Mouse (Mus musculus) limb, embryonic 12.5 days (tissue): Measurements from ENCODE around the gene Celsr1. TPM values are rescaled to one million over a fixed set of nuclear protein-coding genes. Genes with fewer than 3 reads are reported as not detected.
A peak's percentile ranks its signal among the peaks of the same experiment; 100 is the strongest.

Source experiments
- ATAC-seq: fragments of 200-750 bp; cut with Nextera tagmentation; 2 replicates; pipeline ENCODE4 v1.8.0; 2017; ENCODE audit warnings: low read depth, moderate TSS enrichment; ENCODE audit not compliant: insufficient number of reproducible peaks, insufficient read depth, low FRiP score, low TSS enrichment
- H3K27ac ChIP-seq: fragments of 300-500 bp; sonication (generic); 2 replicates; pipeline ENCODE4 v1.5.1; 2016; ENCODE audit warnings: mild to moderate bottlenecking, moderate library complexity
- H3K27me3 ChIP-seq: fragments of 300-500 bp; sonication (generic); 2 replicates; pipeline ENCODE4 v1.6.1; 2016; ENCODE audit warnings: mild to moderate bottlenecking, moderate library complexity
- H3K36me3 ChIP-seq: fragments of 300-500 bp; sonication (generic); 2 replicates; pipeline ENCODE4 v1.6.1; 2016; ENCODE audit warnings: mild to moderate bottlenecking, moderate library complexity
- H3K4me1 ChIP-seq: fragments of 300-500 bp; sonication (generic); replicated peaks from 2 replicates; pipeline ENCODE4 v1.6.1; 2016
- H3K4me2 ChIP-seq: fragments of 300-500 bp; sonication (generic); 2 replicates; pipeline ENCODE4 v1.6.1; 2016; ENCODE audit warnings: mild to moderate bottlenecking, moderate library complexity
- H3K4me3 ChIP-seq: fragments of 300-500 bp; sonication (generic); replicated peaks from 2 replicates; pipeline ENCODE4 v1.5.1; 2016; ENCODE audit warnings: mild to moderate bottlenecking
- H3K9ac ChIP-seq: fragments of 300-500 bp; sonication (generic); replicated peaks from 2 replicates; pipeline ENCODE4 v1.6.1; 2016; ENCODE audit warnings: mild to moderate bottlenecking, moderate library complexity
- H3K9me3 ChIP-seq: fragments of 300-500 bp; sonication (generic); 2 replicates; pipeline ENCODE4 v1.6.1; 2016; ENCODE audit warnings: mild to moderate bottlenecking, moderate library complexity
- WGBS: fragments of 180-500 bp; shearing (Covaris S2); methylation state at CpG from one replicate; pipeline ENCODE4 v1.1.7; 2016; 5-methylcytosine and 5-hydroxymethylcytosine counted together
- polyA plus RNA-seq: library from polyadenylated mRNA; unstranded; fragments of >200 nt; fragmentation: Nextera tagmentation; extraction: Ambion mirVana; gene quantifications from 2 replicates; pipeline ENCODE4 v1.2.1, GENCODE M21; 2016

The Celsr1 gene
- polyA plus RNA-seq, 1 experiment from 2014 or later, result 1.9 TPM

DNA sequence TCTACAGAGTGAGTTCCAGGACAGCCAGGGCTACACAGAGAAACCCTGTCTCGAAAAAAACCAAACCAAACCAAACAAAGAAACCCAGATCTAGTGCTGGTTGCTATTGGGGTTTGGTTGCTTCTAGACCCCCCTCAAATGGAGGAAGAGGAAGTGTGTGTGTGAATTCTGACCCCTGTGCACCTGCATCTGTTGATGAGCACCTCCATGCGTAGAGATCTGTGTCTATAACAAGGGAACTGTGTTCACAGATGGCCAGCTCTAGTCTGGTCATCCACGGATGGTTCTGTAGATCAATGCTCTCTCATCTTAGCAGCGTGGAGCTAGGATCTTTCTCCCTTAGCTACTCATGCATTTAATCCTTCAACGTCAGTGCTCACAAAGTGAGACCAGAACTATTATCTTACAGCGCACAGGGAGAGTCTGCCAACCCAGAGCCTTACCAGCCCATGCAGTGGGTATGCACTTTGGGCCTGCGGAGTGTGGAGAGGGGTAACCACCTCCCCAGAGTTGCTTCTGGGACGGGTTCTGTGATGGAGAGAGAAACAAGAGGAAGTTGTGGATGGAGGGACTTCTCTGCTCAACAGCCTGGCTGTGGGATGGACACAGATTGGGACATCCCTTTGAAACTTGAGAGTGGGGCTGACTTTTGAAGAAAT is 30.7 kb upstream of the Celsr1 start:
- H3K4me1 ChIP-seq, result peaks cover 55% of the 10 kb centered on the region
- no peak for ATAC-seq
- 0 out of 2 replicates have a peak, but pooled peaks cover 7% of the 10 kb centered on the region for H3K36me3 ChIP-seq
- no peak overlapping the region for H3K27ac ChIP-seq
- H3K4me2 ChIP-seq, result no peak overlapping the region
- no peak overlapping the region for H3K9ac ChIP-seq
- no peaks in the 10 kb centered on the region for H3K27me3 ChIP-seq
- no peak overlapping the region for H3K4me3 ChIP-seq
- WGBS, result 85% methylated on average over 8 of the region's 8 CpGs
- no peaks in the 10 kb centered on the region for H3K9me3 ChIP-seq

DNA sequence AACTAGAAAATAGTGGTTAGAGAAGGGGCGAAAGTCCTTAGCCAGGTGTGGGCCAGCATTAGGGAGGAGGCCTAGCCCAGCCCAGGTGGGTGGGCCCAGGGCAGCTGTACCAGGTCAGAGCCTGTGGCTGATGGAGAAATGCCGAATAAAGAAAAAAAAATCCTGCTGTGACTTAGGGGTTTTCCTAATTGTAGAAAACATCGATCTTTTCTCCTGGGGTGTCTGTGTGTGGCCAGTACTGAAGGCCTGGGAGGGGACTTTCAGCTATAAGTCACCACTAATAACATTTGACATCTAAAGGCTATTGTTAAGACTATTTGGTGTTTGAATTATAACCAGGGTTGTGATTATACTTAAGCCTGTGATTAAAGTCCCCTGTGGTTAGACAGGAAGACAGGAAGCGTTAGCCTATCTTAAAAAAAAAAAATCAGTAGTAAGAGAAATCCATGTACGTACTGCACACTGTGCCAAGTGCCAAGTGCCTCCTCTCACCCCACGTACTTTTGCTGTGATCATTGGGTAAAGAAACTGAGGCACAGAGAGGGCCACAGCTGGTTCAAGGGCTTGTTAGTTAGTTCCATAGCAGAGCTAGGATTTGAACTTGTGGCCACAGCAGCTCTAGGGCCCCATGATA is 28.4 kb upstream of the Celsr1 start:
- 0 out of 2 replicates have a peak, but pooled peaks cover 7% of the 10 kb centered on the region for H3K36me3 ChIP-seq
- 0 out of 2 replicates have a peak overlapping the region, but pooled peaks have one; percentile 1 for H3K4me2 ChIP-seq
- 0 out of 2 replicates have a peak overlapping the region, but pooled peaks have one; percentile 14 for H3K9ac ChIP-seq
- WGBS, result 60% methylated on average over 6 of the region's 6 CpGs
- no peak for ATAC-seq
- no peak overlapping the region for H3K27ac ChIP-seq
- no peaks in the 10 kb centered on the region for H3K27me3 ChIP-seq
- no peak overlapping the region for H3K4me3 ChIP-seq
- peaks cover 46% of the 10 kb centered on the region for H3K4me1 ChIP-seq
- no peaks in the 10 kb centered on the region for H3K9me3 ChIP-seq

GRCm38 (mm10) chr15:86061221-86061620 is 27.6 kb upstream of the Celsr1 start:
- 80% methylated on average over 7 of the region's 7 CpGs for WGBS
- no peak overlapping the region for H3K4me2 ChIP-seq
- H3K9ac ChIP-seq, result 0 out of 2 replicates have a peak overlapping the region, but pooled peaks have one; percentile 14
- 0 out of 2 replicates have a peak overlapping the region, but pooled peaks have one; percentile 23 for H3K27ac ChIP-seq
- no peak overlapping the region for H3K4me3 ChIP-seq
- no peak for ATAC-seq
- H3K36me3 ChIP-seq, result 0 out of 2 replicates have a peak, but pooled peaks cover 7% of the 10 kb centered on the region
- no peaks in the 10 kb centered on the region for H3K9me3 ChIP-seq
- H3K27me3 ChIP-seq, result no peaks in the 10 kb centered on the region
- peaks cover 43% of the 10 kb centered on the region for H3K4me1 ChIP-seq

GRCm38 (mm10) chr15:86060581-86060980 is 27.0 kb upstream of the Celsr1 start:
- WGBS, result 88% methylated on average over 12 of the region's 12 CpGs
- no peak overlapping the region for H3K4me2 ChIP-seq
- ATAC-seq, result no peak
- no peak overlapping the region for H3K27ac ChIP-seq
- H3K4me1 ChIP-seq, result peaks cover 43% of the 10 kb centered on the region
- H3K36me3 ChIP-seq, result 0 out of 2 replicates have a peak, but pooled peaks cover 3% of the 10 kb centered on the region
- H3K4me3 ChIP-seq, result no peak overlapping the region
- H3K9ac ChIP-seq, result no peak overlapping the region
- H3K27me3 ChIP-seq, result no peaks in the 10 kb centered on the region
- no peaks in the 10 kb centered on the region for H3K9me3 ChIP-seq

GRCm38 (mm10) chr15:86059835-86060380 is 26.3 kb upstream of the Celsr1 start:
- Histone ChIP-seq H3K4me1 (peaks cover 43% of the 10 kb centered on the region), H3K9me3 (no peaks in the 10 kb centered on the region), H3K4me3 (peak overlapping the region; percentile 89), H3K27me3 (0 out of 2 replicates have a peak, but pooled peaks cover 3% of the 10 kb centered on the region), H3K4me2 (peak overlapping the region; percentile 78), H3K36me3 (0 out of 2 replicates have a peak, but pooled peaks cover 3% of the 10 kb centered on the region), H3K27ac (no peak overlapping the region), H3K9ac (peak overlapping the region; percentile 94; the same call in 1 of the 2 replicates)
- 81% methylated on average over 7 of the region's 7 CpGs for WGBS
- no peak for ATAC-seq

DNA sequence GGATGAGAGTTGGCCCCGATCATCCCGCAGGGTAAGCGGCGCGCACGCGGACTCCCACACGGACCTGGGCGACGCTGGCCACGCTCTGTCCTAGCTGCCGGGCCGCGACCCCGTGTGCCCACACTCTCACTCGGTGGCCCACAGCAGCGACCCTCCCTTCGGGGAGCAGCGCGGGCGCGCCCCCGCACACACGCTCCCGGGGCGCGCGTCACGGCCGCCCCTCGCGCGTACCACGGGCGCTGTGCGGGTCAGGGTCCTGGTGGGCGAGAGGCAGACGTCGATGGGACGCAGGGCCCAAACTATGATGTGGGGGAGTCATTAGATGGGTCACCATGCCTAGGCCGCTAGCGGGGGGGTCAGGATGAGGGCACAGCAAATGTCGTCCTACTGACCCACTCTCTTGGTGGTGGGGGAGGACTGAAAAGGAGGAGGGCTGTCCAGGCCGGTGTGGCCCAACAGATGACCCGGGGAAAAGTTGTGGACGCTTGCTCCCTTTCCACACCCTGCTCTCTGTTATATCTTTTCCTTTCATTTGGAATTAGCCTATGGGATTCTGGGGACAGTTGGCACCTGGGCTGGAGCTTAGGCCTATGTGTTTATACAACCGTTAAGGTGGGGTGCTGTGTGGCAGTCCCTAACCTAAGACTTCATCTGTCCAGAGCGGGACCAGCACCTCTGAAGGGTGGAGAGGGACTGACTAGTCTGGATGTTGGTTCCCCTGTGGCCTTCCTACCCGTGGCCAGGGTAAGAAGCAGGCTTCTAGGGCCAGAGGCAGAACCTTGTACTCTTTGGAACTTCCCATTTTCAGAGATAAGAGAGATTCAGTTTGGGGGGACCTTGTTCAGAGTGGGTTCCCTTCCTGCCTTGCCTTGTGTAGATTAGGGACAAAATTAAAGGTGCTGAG is 25.6 kb upstream of the Celsr1 start:
- peak overlapping the region; percentile 94 for H3K9ac ChIP-seq
- peak; percentile 40 for ATAC-seq
- no peaks in the 10 kb centered on the region for H3K9me3 ChIP-seq
- 0 out of 2 replicates have a peak, but pooled peaks cover 3% of the 10 kb centered on the region for H3K36me3 ChIP-seq
- H3K4me1 ChIP-seq, result peaks cover 43% of the 10 kb centered on the region
- peak overlapping the region; percentile 78 for H3K4me2 ChIP-seq
- peak overlapping the region; percentile 66 for H3K27ac ChIP-seq
- WGBS, result 3% methylated on average over 45 of the region's 49 CpGs
- H3K27me3 ChIP-seq, result 0 out of 2 replicates have a peak, but pooled peaks cover 3% of the 10 kb centered on the region
- peak overlapping the region; percentile 89 for H3K4me3 ChIP-seq

GRCm38 (mm10) chr15:86058394-86058915 is 24.9 kb upstream of the Celsr1 start:
- ATAC-seq, result peak; percentile 33
- Histone ChIP-seq H3K4me3 (peak overlapping the region; percentile 89), H3K9me3 (no peaks in the 10 kb centered on the region), H3K4me1 (peaks cover 43% of the 10 kb centered on the region), H3K27me3 (0 out of 2 replicates have a peak, but pooled peaks cover 3% of the 10 kb centered on the region), H3K36me3 (0 out of 2 replicates have a peak, but pooled peaks cover 3% of the 10 kb centered on the region), H3K9ac (peak overlapping the region; percentile 94), H3K4me2 (peak overlapping the region; percentile 78), H3K27ac (peak overlapping the region; percentile 66)
- WGBS, result under 1% methylated on average over 52 of the region's 70 CpGs

DNA sequence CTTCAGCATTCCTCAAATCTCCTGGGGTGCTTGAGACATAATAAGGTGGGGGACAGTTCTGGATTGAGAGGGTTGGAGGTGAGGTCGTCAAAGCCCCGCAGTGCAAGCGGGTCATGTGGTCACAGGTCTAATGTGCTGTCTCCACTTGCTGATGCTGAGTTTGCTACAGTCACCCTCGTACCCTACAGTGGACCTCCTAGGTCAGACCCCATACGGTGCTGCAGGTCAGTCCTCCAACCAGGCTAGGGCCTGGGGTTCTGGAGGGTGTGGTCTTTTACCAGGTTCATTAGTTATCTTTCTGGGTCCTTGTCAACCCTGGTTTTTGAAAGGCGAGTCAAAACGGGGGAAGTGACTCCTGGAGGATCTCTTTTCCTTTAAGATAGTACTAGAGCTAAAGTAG is 24.3 kb upstream of the Celsr1 start:
- H3K4me3 ChIP-seq, result peak overlapping the region; percentile 89
- 0 out of 2 replicates have a peak, but pooled peaks cover 3% of the 10 kb centered on the region for H3K27me3 ChIP-seq
- no peak overlapping the region for H3K27ac ChIP-seq
- H3K9ac ChIP-seq, result peak overlapping the region; percentile 94
- 0 out of 2 replicates have a peak, but pooled peaks cover 3% of the 10 kb centered on the region for H3K36me3 ChIP-seq
- H3K4me2 ChIP-seq, result peak overlapping the region; percentile 78
- 10% methylated on average over 7 of the region's 7 CpGs for WGBS
- ATAC-seq, result no peak
- H3K9me3 ChIP-seq, result no peaks in the 10 kb centered on the region
- H3K4me1 ChIP-seq, result peaks cover 43% of the 10 kb centered on the region

GRCm38 (mm10) chr15:86057413-86057812 is 23.8 kb upstream of the Celsr1 start, which contains the start of gene Gramd4:
Gene Gramd4 (plus strand): TSS chr15:86057695.
- ATAC-seq, result no peak

GRCm38 (mm10) chr15:86056221-86056760 is 22.7 kb upstream of the Celsr1 start:
- Histone ChIP-seq H3K27ac (no peak overlapping the region), H3K36me3 (no peaks in the 10 kb centered on the region), H3K9ac (no peak overlapping the region), H3K4me3 (no peak overlapping the region), H3K27me3 (0 out of 2 replicates have a peak, but pooled peaks cover 3% of the 10 kb centered on the region), H3K4me1 (peaks cover 42% of the 10 kb centered on the region), H3K4me2 (no peak overlapping the region), H3K9me3 (no peaks in the 10 kb centered on the region)
- WGBS, result 79% methylated on average over 5 of the region's 5 CpGs
- no peak for ATAC-seq

More at GRCm38 (mm10) chr15:86057413-86057812, 23.8 kb upstream of the Celsr1 start, which contains the start of gene Gramd4:
- Histone ChIP-seq H3K4me1 (peaks cover 44% of the 10 kb centered on the region), H3K27me3 (0 out of 2 replicates have a peak, but pooled peaks cover 3% of the 10 kb centered on the region), H3K4me2 (peak within 1 kb of the TSS; percentile 78), H3K9ac (peak within 1 kb of the TSS; percentile 94), H3K4me3 (peak within 1 kb of the TSS; percentile 89), H3K27ac (no peak within 1 kb of the TSS; the same call in 1 of the 2 replicates), H3K36me3 (no peaks in the 10 kb centered on the region), H3K9me3 (no peaks in the 10 kb centered on the region)
- WGBS, result 23% methylated on average over 6 of the region's 6 CpGs
